Comparison of ENCODE assay signal across 10 mouse cellular contexts in the genomic region with DNA sequence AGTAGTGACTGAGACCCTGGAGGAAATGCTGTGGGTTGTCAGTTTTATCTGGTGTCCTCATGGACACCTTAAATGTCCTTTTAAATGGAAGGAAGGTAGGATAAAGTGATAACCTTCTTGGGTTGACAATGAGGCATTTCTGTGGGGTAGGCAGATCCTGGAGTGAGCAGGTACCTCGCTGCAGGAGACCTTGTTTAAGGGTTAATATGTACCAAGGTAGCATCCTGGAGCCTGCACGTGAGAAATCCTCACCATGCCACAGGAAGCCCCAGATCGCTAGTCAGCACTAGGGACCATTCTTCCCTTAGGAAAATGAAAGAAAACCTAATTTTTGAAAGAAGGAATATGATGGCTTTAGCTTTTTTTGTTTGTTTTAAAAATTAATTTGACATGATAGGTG. TPM values are rescaled to one million over a fixed set of nuclear protein-coding genes. Genes with fewer than 3 reads are reported as not detected.
DNase-seq lines count a peak whose midpoint lies in the region; ATAC-seq and TF ChIP-seq lines count a peak whose summit lies in the region.
"Had no signal": no experiment of that assay in that cellular context is flagged by ENCODE, and none has a peak within 500 bp of the region (broad histone marks: within the 10 kb centered on the region; RNA-seq: fewer than 3 reads in every experiment).

No protein-coding gene starts in this region.

- peaks cover 68% of the 10 kb centered on the region for H3K4me1 ChIP-seq in forebrain, embryonic 10.5 days
- peaks cover 38% of the 10 kb centered on the region for H3K4me1 ChIP-seq in forebrain, embryonic 16.5 days (replicated peaks; ENCODE audit: control insufficient read depth, insufficient read depth, low read length)
- H3K4me1 ChIP-seq in kidney, postnatal 0 days (replicated peaks; ENCODE audit: insufficient read depth, low read length), result peaks cover 13% of the 10 kb centered on the region
- H3K4me1 ChIP-seq in hindbrain, embryonic 15.5 days (replicated peaks), result peaks cover 52% of the 10 kb centered on the region
- peaks cover 34% of the 10 kb centered on the region for H3K4me1 ChIP-seq in midbrain, embryonic 16.5 days (ENCODE audit: control insufficient read depth, insufficient read depth, low read length)

- no peak for ATAC-seq in forebrain, embryonic 16.5 days
- ATAC-seq in kidney, postnatal 0 days (replicated peaks; ENCODE audit: low FRiP score, low read depth), result no peak
- ATAC-seq in hindbrain, embryonic 15.5 days (ENCODE audit: low FRiP score, low read depth), result no peak
- ATAC-seq in midbrain, embryonic 16.5 days, result no peak

- H3K36me3 ChIP-seq in forebrain, embryonic 10.5 days (replicated peaks), result no peaks in the 10 kb centered on the region
- no peaks in the 10 kb centered on the region for H3K36me3 ChIP-seq in forebrain, embryonic 16.5 days (ENCODE audit: control insufficient read depth, insufficient read depth)
- H3K36me3 ChIP-seq in kidney, postnatal 0 days (ENCODE audit: insufficient read depth, low read length), result no peaks in the 10 kb centered on the region
- no peaks in the 10 kb centered on the region for H3K36me3 ChIP-seq in hindbrain, embryonic 15.5 days
- H3K36me3 ChIP-seq in midbrain, embryonic 16.5 days (ENCODE audit: control insufficient read depth, insufficient read depth, low read length), result no peaks in the 10 kb centered on the region

- peak; percentile 14 for DNase-seq in forebrain, embryonic 10.5 days (ENCODE audit: extremely low spot score, low spot score)
- no peak for DNase-seq in kidney, postnatal 0 days (ENCODE audit: low spot score)
- no peak for DNase-seq in kidney, adult 11 months
- DNase-seq in natural killer cell, adult 2 months (ENCODE audit: low spot score in 2 of 2), result no peak
- no peak for DNase-seq in right cerebral cortex, adult 18-20 months
- DNase-seq: adrenal gland, adult 2 months had no signal

- no peak overlapping the region for H3K4me2 ChIP-seq in forebrain, embryonic 16.5 days (ENCODE audit: low read length)
- peak overlapping the region; percentile 91; the same call in 1 of the 2 replicates for H3K4me2 ChIP-seq in kidney, postnatal 0 days (ENCODE audit: low read length)
- peak overlapping the region; percentile 98 for H3K4me2 ChIP-seq in hindbrain, embryonic 15.5 days
- H3K4me2 ChIP-seq in midbrain, embryonic 16.5 days (ENCODE audit: low read length), result peak overlapping the region; percentile 81; the same call in 1 of the 2 replicates

- H3K9ac ChIP-seq in forebrain, embryonic 16.5 days (replicated peaks; ENCODE audit: low read depth, low read length), result no peak overlapping the region
- no peak overlapping the region for H3K9ac ChIP-seq in kidney, postnatal 0 days (ENCODE audit: low read depth, low read length)
- H3K9ac ChIP-seq in hindbrain, embryonic 15.5 days, result no peak overlapping the region
- no peak overlapping the region for H3K9ac ChIP-seq in midbrain, embryonic 16.5 days (ENCODE audit: low read depth, low read length)
- H3K9ac ChIP-seq: liver, embryonic 14.5 days had no signal

- H3K27me3 ChIP-seq in forebrain, embryonic 10.5 days (ENCODE audit: poor library complexity, severe bottlenecking), result peaks cover 64% of the 10 kb centered on the region
- no peaks in the 10 kb centered on the region for H3K27me3 ChIP-seq in forebrain, embryonic 16.5 days (replicated peaks; ENCODE audit: control insufficient read depth, insufficient read depth, low read length)
- no peaks in the 10 kb centered on the region for H3K27me3 ChIP-seq in kidney, postnatal 0 days (ENCODE audit: insufficient read depth, low read length)
- H3K27me3 ChIP-seq in hindbrain, embryonic 15.5 days, result no peaks in the 10 kb centered on the region
- 0 out of 2 replicates have a peak, but pooled peaks cover 4% of the 10 kb centered on the region for H3K27me3 ChIP-seq in midbrain, embryonic 16.5 days (ENCODE audit: control insufficient read depth, insufficient read depth, low read depth, low read length)

- H3K4me3 ChIP-seq in forebrain, embryonic 10.5 days, result peak overlapping the region; percentile 68
- H3K4me3 ChIP-seq in forebrain, embryonic 16.5 days (replicated peaks; ENCODE audit: low read length), result no peak overlapping the region
- no peak overlapping the region for H3K4me3 ChIP-seq in kidney, postnatal 0 days (replicated peaks; ENCODE audit: low read depth, low read length)
- no peak overlapping the region for H3K4me3 ChIP-seq in hindbrain, embryonic 15.5 days
- peak overlapping the region; percentile 51 for H3K4me3 ChIP-seq in midbrain, embryonic 16.5 days (ENCODE audit: low read depth, low read length)

- TF ChIP-seq CTCF in kidney, postnatal 0 days (IDR thresholded peaks at IDR 0.05; ENCODE audit: low read depth), result no peak

- WGBS in forebrain, embryonic 10.5 days, result 7% methylated on average over 3 of the region's 3 CpGs
- 8% methylated on average over 3 of the region's 3 CpGs for WGBS in forebrain, embryonic 16.5 days
- 8% methylated on average over 3 of the region's 3 CpGs for WGBS in kidney, postnatal 0 days
- 6% methylated on average over 3 of the region's 3 CpGs for WGBS in hindbrain, embryonic 15.5 days
- WGBS in midbrain, embryonic 16.5 days, result 6% methylated on average over 3 of the region's 3 CpGs

- no peaks in the 10 kb centered on the region for H3K9me3 ChIP-seq in forebrain, embryonic 10.5 days
- H3K9me3 ChIP-seq in forebrain, embryonic 16.5 days (ENCODE audit: control insufficient read depth, low read length), result no peaks in the 10 kb centered on the region
- no peaks in the 10 kb centered on the region for H3K9me3 ChIP-seq in kidney, postnatal 0 days (replicated peaks; ENCODE audit: low read length)
- no peaks in the 10 kb centered on the region for H3K9me3 ChIP-seq in hindbrain, embryonic 15.5 days
- H3K9me3 ChIP-seq in midbrain, embryonic 16.5 days (replicated peaks; ENCODE audit: control insufficient read depth, low read length, poor library complexity, severe bottlenecking), result no peaks in the 10 kb centered on the region

- peak overlapping the region; percentile 93 for H3K27ac ChIP-seq in forebrain, embryonic 10.5 days
- H3K27ac ChIP-seq in forebrain, embryonic 16.5 days (ENCODE audit: low read length), result no peak overlapping the region
- H3K27ac ChIP-seq in kidney, postnatal 0 days, result no peak overlapping the region
- H3K27ac ChIP-seq in hindbrain, embryonic 15.5 days (replicated peaks), result no peak overlapping the region
- no peak overlapping the region for H3K27ac ChIP-seq in midbrain, embryonic 16.5 days (ENCODE audit: low read length)
- H3K27ac ChIP-seq: liver, embryonic 14.5 days had no signal

RNA-seq across cellular contexts. Expression of a gene that starts 1.0 kb away (rescaled TPM):
- polyA plus RNA-seq in forebrain, embryonic 10.5 days (2016; fragmentation: Nextera tagmentation; extraction: Ambion mirVana), result 45.9 and 51.3 TPM in 2 replicates
- polyA plus RNA-seq in forebrain, embryonic 16.5 days (2015; fragmentation: Nextera tagmentation; extraction: Ambion mirVana), result 26.8 and 31.0 TPM in 2 replicates
- 87.7 and 95.0 TPM in 2 replicates for polyA plus RNA-seq in kidney, postnatal 0 days (2015; fragmentation: Nextera tagmentation; extraction: Ambion mirVana)
- 48.5 and 56.5 TPM in 2 replicates for polyA plus RNA-seq in hindbrain, embryonic 15.5 days (2015; fragmentation: Nextera tagmentation; extraction: Ambion mirVana)
- polyA plus RNA-seq in midbrain, embryonic 16.5 days (2015; fragmentation: Nextera tagmentation; extraction: Ambion mirVana), result 42.6 and 42.8 TPM in 2 replicates

RNA-seq across cellular contexts. Expression of a gene that starts 51.4 kb away (rescaled TPM):
- polyA plus RNA-seq in forebrain, embryonic 10.5 days (2016; fragmentation: Nextera tagmentation; extraction: Ambion mirVana), result 742 and 777 TPM in 2 replicates
- polyA plus RNA-seq in forebrain, embryonic 16.5 days (2015; fragmentation: Nextera tagmentation; extraction: Ambion mirVana), result 279 and 331 TPM in 2 replicates
- 116 and 123 TPM in 2 replicates for polyA plus RNA-seq in kidney, postnatal 0 days (2015; fragmentation: Nextera tagmentation; extraction: Ambion mirVana)
- polyA plus RNA-seq in hindbrain, embryonic 15.5 days (2015; fragmentation: Nextera tagmentation; extraction: Ambion mirVana), result 463 and 473 TPM in 2 replicates
- 244 and 262 TPM in 2 replicates for polyA plus RNA-seq in midbrain, embryonic 16.5 days (2015; fragmentation: Nextera tagmentation; extraction: Ambion mirVana)

Comparison
In these comparisons a context has a peak if more than half of its experiments do, and no peak if none do; other contexts are left out.
1. H3K4me3 ChIP-seq: peak in forebrain, embryonic 10.5 days (single experiment) and midbrain, embryonic 16.5 days (single experiment); none in forebrain, embryonic 16.5 days (single experiment), kidney, postnatal 0 days (single experiment) and hindbrain, embryonic 15.5 days (single experiment).